Mouse (Mus musculus) MEL (cell line): ENCODE results near the gene Myh7. TPM values are rescaled to one million over a fixed set of nuclear protein-coding genes. Genes with fewer than 3 reads are reported as not detected.

Source experiments
- DNase-seq: peaks from one replicate; pipeline ENCODE4 v3.0.0; 2011; ENCODE audit warnings: low read depth, low spot score
- H3K27ac ChIP-seq: 2 replicates; pipeline ENCODE4 v1.5.1; 2012; ENCODE audit warnings: low read depth, mild to moderate bottlenecking, control low read depth, low read length, moderate library complexity; ENCODE audit not compliant: control insufficient read depth
- H3K27me3 ChIP-seq, 2 experiments: fragments of 150-350 bp in 1 of 2; sonication (generic) in 1 of 2; 2 replicates each; pipeline ENCODE4 v1.6.1; 2012; ENCODE audit warnings: low read length in 2 of 2, mild to moderate bottlenecking in 2 of 2, improper control_type of control experiment in 1 of 2, moderate library complexity in 1 of 2; ENCODE audit not compliant: insufficient read depth in 2 of 2, control insufficient read depth in 1 of 2
- H3K36me3 ChIP-seq, 2 experiments: 2 replicates each; pipeline ENCODE4 v1.6.1; 2012 to 2014; ENCODE audit warnings: low read length in 2 of 2, improper control_type of control experiment in 1 of 2, inconsistent platforms in 1 of 2, mild to moderate bottlenecking in 1 of 2; ENCODE audit not compliant: insufficient read depth in 2 of 2, control insufficient read depth in 1 of 2
- H3K4me1 ChIP-seq, 2 experiments: fragments of 150-350 bp in 1 of 2; sonication (generic) in 1 of 2; 2 replicates each; pipeline ENCODE4 v1.6.1; 2012; ENCODE audit warnings: low read length in 2 of 2, improper control_type of control experiment in 1 of 2, mild to moderate bottlenecking in 1 of 2; ENCODE audit not compliant: insufficient read depth in 2 of 2, control insufficient read depth in 1 of 2
- H3K4me3 ChIP-seq, 2 experiments: fragments of 150-350 bp in 1 of 2; sonication (generic) in 1 of 2; 2 replicates each; pipeline ENCODE4 v1.5.1; 2012; ENCODE audit warnings: low read depth in 2 of 2, low read length in 2 of 2, mild to moderate bottlenecking in 2 of 2, moderate library complexity in 2 of 2, control low read depth in 1 of 2, improper control_type of control experiment in 1 of 2; ENCODE audit not compliant: control insufficient read depth in 1 of 2, insufficient read depth in 1 of 2
- H3K79me2 ChIP-seq: 2 replicates; pipeline ENCODE4 v1.6.1; 2012; ENCODE audit warnings: mild to moderate bottlenecking, low read length, moderate library complexity; ENCODE audit not compliant: control insufficient read depth, poor library complexity, insufficient read depth
- H3K9ac ChIP-seq: 2 replicates; pipeline ENCODE4 v1.6.1; 2012; ENCODE audit warnings: low read depth, mild to moderate bottlenecking, control low read depth, low read length, moderate library complexity; ENCODE audit not compliant: control insufficient read depth, poor library complexity, severe bottlenecking
- H3K9me3 ChIP-seq: fragments of 150-350 bp; sonication (generic); replicated peaks from 2 replicates; pipeline ENCODE4 v1.6.1; 2012; ENCODE audit warnings: mild to moderate bottlenecking, low read length, improper control_type of control experiment, moderate library complexity; ENCODE audit not compliant: insufficient read depth
- BHLHE40 ChIP-seq: IDR thresholded peaks from 2 replicates; pipeline ENCODE4 v1.6.1; 2012; ENCODE audit warnings: low read depth, mild to moderate bottlenecking, inconsistent platforms, low read length, improper control_type of control experiment, borderline replicate concordance
- CHD1 ChIP-seq: IDR thresholded peaks from 2 replicates; pipeline ENCODE4 v1.6.1; 2012; ENCODE audit warnings: low read depth, mild to moderate bottlenecking, inconsistent platforms, low read length, improper control_type of control experiment
- CTCF ChIP-seq, 3 experiments: IDR thresholded peaks in 2 of 3; conservative IDR thresholded peaks in 1 of 3; 2 replicates each; pipeline ENCODE4 v1.5.1; 2011 to 2012; ENCODE audit warnings: low read length in 3 of 3, low read depth in 2 of 3, mild to moderate bottlenecking in 2 of 3, improper control_type of control experiment in 1 of 3, inconsistent platforms in 1 of 3, mixed read lengths in 1 of 3, moderate library complexity in 1 of 3; ENCODE audit not compliant: control insufficient read depth in 1 of 3, insufficient read depth in 1 of 3, poor library complexity in 1 of 3, severe bottlenecking in 1 of 3
- ELF1 ChIP-seq: IDR thresholded peaks from 2 replicates; pipeline ENCODE4 v1.6.1; 2014; ENCODE audit warnings: low read depth, mild to moderate bottlenecking, inconsistent platforms, low read length, improper control_type of control experiment, moderate library complexity
- ETS1 ChIP-seq: IDR thresholded peaks from 2 replicates; pipeline ENCODE4 v1.6.1; 2012; ENCODE audit warnings: low read depth, mild to moderate bottlenecking, inconsistent platforms, low read length, improper control_type of control experiment, moderate library complexity
- GATA1 ChIP-seq: IDR thresholded peaks from 2 replicates; pipeline ENCODE4 v1.6.1; 2011; ENCODE audit warnings: low read depth, low read length, improper control_type of control experiment
- HCFC1 ChIP-seq: IDR thresholded peaks from 2 replicates; pipeline ENCODE4 v1.6.1; 2012; ENCODE audit warnings: low read depth, mild to moderate bottlenecking, inconsistent platforms, low read length, improper control_type of control experiment, moderate library complexity
- KAT2A ChIP-seq: conservative IDR thresholded peaks from 2 replicates; pipeline ENCODE4 v1.6.1; 2012; ENCODE audit warnings: low read depth, low read length, improper control_type of control experiment, inconsistent platforms
- MAX ChIP-seq: IDR thresholded peaks from 2 replicates; pipeline ENCODE4 v1.6.1; 2011; ENCODE audit warnings: low read length, improper control_type of control experiment
- MEF2A ChIP-seq: IDR thresholded peaks from 2 replicates; pipeline ENCODE4 v1.6.1; 2014; ENCODE audit warnings: low read depth, mild to moderate bottlenecking, inconsistent platforms, low read length, improper control_type of control experiment; ENCODE audit not compliant: poor library complexity, insufficient replicate concordance, severe bottlenecking; ENCODE audit errors: extremely low read depth
- MXI1 ChIP-seq: IDR thresholded peaks from 2 replicates; pipeline ENCODE4 v1.6.1; 2011; ENCODE audit warnings: mild to moderate bottlenecking, low read depth, low read length, improper control_type of control experiment
- MYC ChIP-seq: IDR thresholded peaks from 2 replicates; pipeline ENCODE4 v1.6.1; 2011; ENCODE audit warnings: low read depth, mild to moderate bottlenecking, low read length, improper control_type of control experiment, moderate library complexity
- NELFE ChIP-seq: IDR thresholded peaks from 2 replicates; pipeline ENCODE4 v1.6.1; 2011; ENCODE audit warnings: low read depth, low read length, improper control_type of control experiment
- POLR2A ChIP-seq, 2 experiments: IDR thresholded peaks; 2 replicates each; pipeline ENCODE4 v1.6.1; 2011 to 2012; ENCODE audit warnings: low read length in 2 of 2, mild to moderate bottlenecking in 2 of 2, control low read depth in 1 of 2, improper control_type of control experiment in 1 of 2, low read depth in 1 of 2, moderate library complexity in 1 of 2; ENCODE audit not compliant: control insufficient read depth in 1 of 2, insufficient read depth in 1 of 2, poor library complexity in 1 of 2
- POLR2AphosphoS2 ChIP-seq: IDR thresholded peaks from 2 replicates; pipeline ENCODE4 v1.6.1; 2011; ENCODE audit warnings: low read length, improper control_type of control experiment
- POLR2AphosphoS5 ChIP-seq: IDR thresholded peaks from 2 replicates; pipeline ENCODE4 v1.6.1; 2012; ENCODE audit warnings: low read depth, borderline replicate concordance, mild to moderate bottlenecking, inconsistent platforms, low read length, moderate library complexity, mixed read lengths
- RCOR1 ChIP-seq: IDR thresholded peaks from 2 replicates; pipeline ENCODE4 v1.6.1; 2012; ENCODE audit warnings: low read depth, mild to moderate bottlenecking, inconsistent platforms, low read length, improper control_type of control experiment
- SIN3A ChIP-seq: IDR thresholded peaks from 2 replicates; pipeline ENCODE4 v1.6.1; 2012; ENCODE audit warnings: low read length, improper control_type of control experiment, inconsistent platforms
- TAL1 ChIP-seq: IDR thresholded peaks from 2 replicates; pipeline ENCODE4 v1.6.1; 2012; ENCODE audit warnings: mild to moderate bottlenecking, inconsistent platforms, low read length, moderate library complexity, mixed read lengths
- ZKSCAN1 ChIP-seq: IDR thresholded peaks from 2 replicates; pipeline ENCODE4 v1.6.1; 2012; ENCODE audit warnings: low read depth, mild to moderate bottlenecking, inconsistent platforms, low read length, improper control_type of control experiment, moderate library complexity
- polyA plus RNA-seq, 2 experiments: library from polyadenylated mRNA; stranded (reverse) in 1 of 2; unstranded in 1 of 2; fragments of >175 nt in 1 of 2; fragments of >200 nt in 1 of 2; gene quantifications; 2 replicates each; pipeline versions ENCODE4 v1.2.1 to v1.2.4; 2012; ENCODE audit warnings: low replicate concordance in 2 of 2, low read depth in 1 of 2; ENCODE audit not compliant: insufficient read length in 2 of 2, insufficient read depth in 1 of 2, missing spikeins in 1 of 2
- total RNA-seq: library from RNA; depleted of rRNA; stranded (reverse); fragments of 300-350 nt; gene quantifications from 2 replicates; pipeline ENCODE4 v1.2.3, GENCODE M21; 2012

Myh7 gene
- total and polyA plus RNA-seq, 3 experiments = not detected

DNA sequence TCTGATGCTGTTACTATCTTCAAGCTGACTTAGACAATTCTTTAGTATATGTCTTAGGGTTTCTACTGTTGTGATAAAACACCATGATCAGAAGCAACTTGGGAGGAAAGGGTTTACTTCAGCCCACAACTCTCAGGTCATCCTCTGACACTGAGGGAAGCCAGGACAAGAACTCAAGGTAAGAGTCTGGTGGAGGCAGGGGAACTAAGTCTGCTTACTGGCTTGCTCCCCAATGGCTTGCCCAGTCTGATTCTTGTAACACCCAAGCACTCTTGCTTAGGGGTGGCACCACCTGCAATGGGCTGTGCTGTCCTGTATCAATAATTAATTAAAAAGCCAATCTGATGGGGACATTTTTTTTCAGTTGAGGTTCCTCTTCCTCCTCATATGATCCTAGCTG, 4.3 kb upstream of the Myh7 start:
- Histone ChIP-seq H3K4me3 (no peak overlapping the region), H3K36me3 (peaks cover 0 to 7% of the 10 kb centered on the region in 2 experiments; a peak in 2 of 4 replicates), H3K9ac (no peak overlapping the region), H3K4me1 (peaks cover 2 to 17% of the 10 kb centered on the region in 2 experiments; a peak in 3 of 4 replicates), H3K27ac (no peak overlapping the region), H3K27me3 (peaks cover 2% of the 10 kb centered on the region in 2 experiments), H3K9me3 (no peaks in the 10 kb centered on the region), H3K79me2 (no peaks in the 10 kb centered on the region; the same call in 1 of the 2 replicates)
- no peak for TF ChIP-seq SIN3A
- TF ChIP-seq RCOR1 = no peak
- no peak for TF ChIP-seq POLR2A (IDR thresholded peaks at IDR 0.05; ENCODE audit: control insufficient read depth in 1 of 2, insufficient read depth in 1 of 2, low read depth in 1 of 2, low read length in 2 of 2, poor library complexity in 1 of 2)
- TF ChIP-seq ELF1 = no peak
- no peak for TF ChIP-seq MAX
- TF ChIP-seq POLR2AphosphoS5 = no peak
- TF ChIP-seq POLR2AphosphoS2 = no peak
- no peak for TF ChIP-seq NELFE
- no peak for TF ChIP-seq TAL1
- no peak for TF ChIP-seq MXI1
- TF ChIP-seq, all 39 proteins: peak for 0
- DNase-seq = no peak

GRCm38 (mm10) chr14:54997297-54997696, 2.9 kb upstream of the Myh7 start:
- no peak for TF ChIP-seq MYC
- no peak for TF ChIP-seq MEF2A
- no peak for TF ChIP-seq BHLHE40
- no peak for TF ChIP-seq GATA1
- no peak for TF ChIP-seq KAT2A
- TF ChIP-seq ETS1 = no peak
- TF ChIP-seq POLR2AphosphoS2 = no peak
- TF ChIP-seq CTCF (IDR thresholded peaks at IDR 0.05 in 2 of 3, conservative IDR thresholded peaks at IDR 0.05 in 1 of 3; ENCODE audit: control insufficient read depth in 1 of 3, insufficient read depth in 1 of 3, low read depth in 2 of 3, low read length in 3 of 3, poor library complexity in 1 of 3, severe bottlenecking in 1 of 3) = no peak
- TF ChIP-seq CHD1 = no peak
- no peak for TF ChIP-seq HCFC1
- no peak for TF ChIP-seq ZKSCAN1
- TF ChIP-seq, all 39 proteins: peak for 0

More at GRCm38 (mm10) chr14:54997297-54997696, 2.9 kb upstream of the Myh7 start:
- no peaks in the 10 kb centered on the region for H3K9me3 ChIP-seq
- H3K9ac ChIP-seq = no peak overlapping the region
- peaks cover 2% of the 10 kb centered on the region in 2 experiments for H3K27me3 ChIP-seq
- H3K27ac ChIP-seq = no peak overlapping the region
- H3K4me1 ChIP-seq = peaks cover 0 to 4% of the 10 kb centered on the region in 2 experiments; a peak in 2 of 4 replicates
- peaks cover 0 to 2% of the 10 kb centered on the region in 2 experiments; a peak in 1 of 4 replicates for H3K36me3 ChIP-seq
- H3K4me3 ChIP-seq = no peak overlapping the region
- no peak for DNase-seq
- H3K79me2 ChIP-seq = no peaks in the 10 kb centered on the region; the same call in 1 of the 2 replicates
